Mouse (Mus musculus) frontal cortex, postnatal 10 days (tissue): ENCODE results near the gene Tbl1xr1.

Experiments
- DNase-seq, 2 experiments: peaks; one replicate each; pipeline ENCODE4 v3.0.0; 2022; ENCODE audit warnings: low spot score in 2 of 2, mixed read lengths in 1 of 2

Tbl1xr1 gene

DNA sequence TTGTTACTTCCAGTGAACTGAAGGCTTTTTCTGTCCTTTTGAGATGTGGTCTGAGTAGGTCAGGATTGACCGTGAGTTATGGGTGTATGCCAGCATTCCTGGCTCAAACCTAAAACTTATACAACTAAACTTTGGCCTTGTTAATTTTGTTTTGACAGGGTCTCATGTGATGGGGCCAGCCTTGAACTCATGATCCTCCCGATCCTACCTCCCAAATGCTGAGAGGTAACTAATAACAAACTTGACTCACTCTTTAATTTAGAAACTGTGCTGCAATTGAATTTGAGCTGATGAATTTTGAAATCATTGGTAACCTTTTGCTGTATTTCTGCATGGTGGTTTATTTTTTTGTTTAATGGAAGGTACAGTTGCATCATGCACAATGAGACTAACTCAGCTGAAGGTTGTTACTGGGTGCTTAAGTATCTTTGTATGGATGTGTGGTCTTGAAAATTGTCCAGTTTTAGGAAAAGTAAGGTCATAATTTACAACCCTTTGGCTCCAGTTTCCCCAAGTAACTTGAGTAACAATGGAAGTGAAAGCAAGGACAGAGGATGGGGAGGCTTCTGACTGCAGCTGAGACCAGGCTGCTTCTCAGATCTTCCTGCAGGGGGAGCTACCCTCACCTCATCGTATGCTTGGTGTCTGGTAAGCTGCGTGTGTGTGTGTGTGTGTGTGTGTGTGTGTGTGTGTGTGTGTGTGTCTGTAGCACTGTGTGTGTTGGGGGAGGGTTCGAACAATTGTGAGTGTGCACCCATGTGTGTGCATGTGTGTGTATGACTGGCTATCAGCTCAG lies 66.6 kb downstream of the Tbl1xr1 start:
- DNase-seq = no peak

DNA sequence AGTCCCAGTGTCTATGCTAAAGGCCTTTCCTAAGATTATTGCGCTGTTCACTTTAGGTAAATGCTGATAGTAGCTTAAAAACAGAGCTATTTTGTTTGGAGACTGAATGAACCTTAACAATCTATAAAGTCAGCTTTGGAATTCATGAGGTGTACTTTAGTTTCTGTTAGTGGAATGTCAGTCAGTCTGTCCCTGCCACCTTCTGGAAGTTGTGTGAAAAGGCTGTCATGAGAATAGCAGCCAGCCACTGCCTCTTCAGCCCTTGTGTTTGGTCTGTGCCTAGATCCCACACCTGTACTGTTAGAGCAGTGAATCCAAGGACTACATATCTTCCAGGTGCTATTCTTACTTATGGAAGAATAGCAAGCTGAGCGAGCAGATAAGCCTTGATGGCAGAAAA lies 67.8 kb downstream of the Tbl1xr1 start:
- no peak for DNase-seq

DNA sequence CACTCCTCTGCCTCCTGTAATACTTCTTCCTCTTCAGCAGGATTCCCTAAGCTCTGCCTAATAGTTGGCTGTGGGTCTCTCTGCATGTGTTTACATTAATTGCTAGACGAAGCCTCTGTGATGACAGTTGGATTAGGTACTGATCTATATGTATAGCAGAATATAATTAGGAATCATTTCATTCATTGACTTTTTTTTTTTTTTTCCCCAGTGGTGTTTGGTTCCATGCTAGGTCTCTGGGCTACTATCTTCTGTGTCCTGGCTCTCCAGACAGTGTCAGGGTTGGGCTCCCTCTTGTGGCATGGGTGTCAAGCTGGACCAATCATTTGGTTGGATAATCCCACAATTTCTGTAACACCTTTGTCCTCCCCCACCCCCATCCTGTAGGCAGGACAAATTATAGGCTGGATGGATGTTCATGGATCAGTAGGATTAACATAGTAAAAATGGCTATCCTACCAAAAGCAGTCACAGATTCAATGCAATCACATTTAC lies 71.0 kb downstream of the Tbl1xr1 start:
- no peak for DNase-seq

DNA sequence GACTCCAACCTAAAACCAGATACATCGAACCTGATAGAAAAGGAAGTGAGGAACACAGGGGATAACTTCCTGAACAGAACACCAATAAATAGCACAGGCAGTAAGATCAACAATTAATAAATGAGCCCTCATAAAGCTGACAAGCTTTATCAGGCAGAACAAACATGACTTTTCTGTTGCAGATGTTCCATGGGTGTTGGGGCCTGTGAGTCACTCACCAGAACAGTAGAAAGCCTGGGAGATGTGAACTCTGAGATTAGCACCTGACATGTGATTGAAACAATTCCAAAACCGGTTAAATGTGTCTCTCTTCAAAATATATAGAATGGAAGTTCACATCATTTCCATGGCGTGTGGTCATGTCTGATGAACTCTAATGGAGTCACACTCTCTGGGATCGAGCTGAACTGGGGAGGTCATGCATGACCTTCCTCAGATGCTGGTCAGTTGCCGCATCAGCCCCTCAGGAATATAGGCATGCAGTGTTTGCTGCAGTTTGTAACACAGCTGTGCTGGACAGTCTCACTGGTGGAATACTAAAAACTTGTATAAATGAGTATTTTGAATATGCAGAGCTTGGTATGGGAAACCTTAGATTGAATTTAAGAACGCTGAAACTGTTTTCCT lies 72.0 kb downstream of the Tbl1xr1 start:
- DNase-seq = no peak

DNA sequence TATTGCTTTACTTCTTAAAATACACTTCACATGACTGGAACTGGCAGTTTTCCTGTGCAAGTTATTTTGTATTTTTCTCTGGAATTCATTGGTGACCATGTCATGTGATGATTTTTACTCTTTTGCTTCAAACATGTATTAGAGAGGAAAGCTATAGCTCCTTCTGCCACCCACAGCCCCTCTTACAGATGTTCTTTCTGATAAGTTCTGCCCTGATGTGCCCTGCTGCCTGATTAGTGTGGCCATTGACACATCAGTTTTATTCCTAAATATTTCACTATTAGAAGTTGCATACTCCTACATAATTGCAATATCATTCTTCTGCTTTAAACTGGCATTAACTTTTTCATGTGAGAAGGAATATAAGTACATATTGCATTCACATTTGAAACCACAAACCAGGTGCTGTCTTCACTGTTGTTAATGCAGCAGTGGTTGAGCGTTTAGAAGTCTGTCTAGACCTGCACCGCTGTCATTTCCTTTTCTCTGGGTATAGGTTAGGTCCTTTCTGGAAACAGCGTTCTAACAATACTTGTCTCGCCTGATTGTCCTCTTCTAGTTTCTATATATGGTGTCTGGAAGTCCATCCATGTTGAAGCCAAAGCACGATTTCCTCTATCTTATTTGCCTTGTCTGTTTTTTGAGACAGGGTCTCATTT lies 74.5 kb downstream of the Tbl1xr1 start:
- no peak for DNase-seq

DNA sequence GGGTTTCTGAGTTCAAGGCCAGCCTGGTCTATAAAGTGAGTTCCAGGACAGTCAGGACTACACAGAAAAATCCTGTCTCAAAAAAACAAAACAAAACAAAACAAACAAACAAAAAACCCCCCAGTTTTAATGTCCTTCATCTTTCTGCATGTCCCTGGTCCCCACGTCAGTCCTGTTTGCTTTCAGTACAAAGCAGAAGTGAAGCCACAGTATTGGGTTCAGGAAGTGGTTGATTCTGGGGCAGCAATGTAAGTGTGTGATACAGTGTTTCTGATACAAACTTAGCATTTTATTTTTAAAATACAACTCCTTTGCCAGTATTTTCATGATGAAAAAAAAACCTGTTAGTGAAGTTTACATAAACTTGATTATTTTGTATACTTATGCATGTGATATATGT lies 76.3 kb downstream of the Tbl1xr1 start:
- DNase-seq = no peak

DNA sequence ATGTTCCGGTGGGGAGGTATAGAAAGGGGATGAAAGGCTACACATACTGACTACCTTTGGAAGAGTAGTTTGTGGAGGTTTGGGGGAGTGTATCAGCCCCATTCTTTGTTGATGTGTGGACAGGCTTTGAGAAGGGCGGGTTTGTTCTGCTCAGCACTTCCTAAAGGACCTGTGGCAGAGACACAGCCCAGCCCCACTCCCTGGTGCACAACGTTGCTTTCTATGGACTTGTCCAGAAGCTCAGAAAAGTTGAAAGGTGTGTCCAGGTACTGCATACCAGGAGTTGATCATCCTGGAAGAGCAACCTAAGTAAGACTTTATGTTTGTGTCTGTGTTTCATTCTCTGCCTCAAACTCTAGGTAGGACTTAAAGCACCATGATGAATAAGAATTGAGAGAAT lies 78.1 kb downstream of the Tbl1xr1 start:
- no peak for DNase-seq

DNA sequence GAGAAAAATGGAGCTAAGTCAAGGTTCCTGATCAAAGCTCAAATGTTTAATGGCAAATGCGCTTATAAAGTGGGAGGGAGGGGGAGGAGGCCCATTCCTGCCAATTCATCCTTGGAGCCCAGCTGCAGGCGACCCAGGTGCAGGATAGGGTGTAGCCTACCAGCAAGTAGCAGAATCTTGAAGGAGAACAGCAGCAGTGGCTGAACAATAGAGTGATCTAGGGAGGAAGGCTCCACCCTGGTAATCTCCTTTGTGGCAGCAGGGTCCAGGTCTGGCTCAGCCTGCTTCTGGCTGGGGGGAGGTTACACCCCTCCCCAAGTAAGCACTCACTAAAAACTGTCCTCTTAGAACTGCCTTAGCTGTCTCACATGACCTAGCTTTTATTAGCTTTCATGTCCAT lies 79.9 kb downstream of the Tbl1xr1 start:
- no peak for DNase-seq

DNA sequence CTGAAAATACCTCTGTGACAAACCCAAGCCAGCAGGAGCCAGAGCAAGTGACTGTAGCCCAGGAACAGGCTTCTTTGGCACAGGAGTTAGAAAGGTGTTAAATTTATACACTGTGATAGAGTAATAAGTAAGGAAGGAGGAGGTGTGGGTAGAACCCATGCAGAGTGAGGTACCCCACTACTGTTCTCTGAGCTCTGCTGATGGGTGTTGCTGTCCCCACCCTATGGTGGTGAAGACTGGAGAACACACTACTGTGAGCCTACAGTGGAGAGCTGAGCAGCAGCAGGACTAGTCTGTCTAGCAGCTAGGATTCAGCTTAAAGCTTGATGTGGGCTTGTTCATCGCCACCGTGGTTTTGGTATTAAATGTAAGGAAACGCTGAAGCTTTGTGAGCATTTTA lies 86.5 kb downstream of the Tbl1xr1 start:
- DNase-seq = no peak

DNA sequence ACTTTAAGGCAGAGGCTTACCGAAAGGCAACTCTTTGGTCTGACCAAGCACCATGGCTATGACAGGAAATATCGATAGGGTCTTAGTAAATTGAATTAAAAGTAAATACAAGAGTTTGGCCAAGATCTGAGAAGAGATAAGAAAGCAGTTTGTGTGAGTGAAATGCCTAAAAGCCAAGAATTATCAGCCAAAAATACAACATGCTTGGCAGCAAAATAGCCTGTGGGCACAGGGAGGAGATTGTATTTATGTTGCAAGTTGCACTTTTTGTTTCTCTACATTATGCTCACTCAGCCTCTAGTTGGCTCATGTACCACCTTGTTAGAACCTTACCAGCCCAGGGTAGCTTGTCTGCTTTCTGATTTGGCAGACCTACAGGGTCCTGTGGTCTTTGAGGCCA lies 91.4 kb downstream of the Tbl1xr1 start:
- DNase-seq = no peak

DNA sequence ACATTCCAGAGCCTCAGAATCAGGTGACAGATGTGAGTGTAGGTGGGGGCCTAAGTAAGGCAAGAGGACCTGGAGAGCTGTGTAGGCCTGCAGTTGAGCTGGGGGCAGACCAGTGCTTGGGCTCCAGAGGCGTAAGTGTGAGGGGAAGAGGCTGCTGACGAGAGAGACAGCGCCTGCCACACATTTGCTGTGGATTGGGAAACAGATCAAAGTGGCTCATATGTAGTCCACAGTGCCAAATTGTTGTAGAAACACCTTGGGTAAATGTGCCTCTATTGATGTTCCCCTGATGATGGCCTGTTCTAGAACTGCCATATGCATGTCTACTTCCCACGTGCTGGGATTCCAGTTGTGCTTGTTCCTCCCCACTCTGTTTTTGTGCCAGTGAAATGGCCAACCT lies 92.0 kb downstream of the Tbl1xr1 start:
- no peak for DNase-seq

DNA sequence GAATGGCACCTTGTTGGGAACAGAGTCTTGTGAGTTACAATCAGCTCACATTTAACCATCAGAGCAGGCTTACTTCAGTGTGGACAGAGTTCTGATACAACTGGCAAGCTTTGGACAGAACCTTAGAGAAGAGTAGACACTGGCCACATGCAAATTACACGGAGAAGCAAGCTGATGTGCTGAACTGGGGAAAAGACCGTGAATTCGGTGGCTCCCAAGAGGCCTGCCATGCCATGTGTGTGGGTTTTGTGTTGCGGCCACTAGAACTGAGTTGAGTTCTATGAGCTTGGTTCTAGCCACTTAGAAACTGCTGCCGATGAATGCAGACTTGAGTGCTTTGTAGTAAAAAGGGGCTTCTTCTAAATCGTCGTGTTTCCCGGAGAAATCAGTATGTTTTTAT lies 95.1 kb downstream of the Tbl1xr1 start:
- no peak for DNase-seq

DNA sequence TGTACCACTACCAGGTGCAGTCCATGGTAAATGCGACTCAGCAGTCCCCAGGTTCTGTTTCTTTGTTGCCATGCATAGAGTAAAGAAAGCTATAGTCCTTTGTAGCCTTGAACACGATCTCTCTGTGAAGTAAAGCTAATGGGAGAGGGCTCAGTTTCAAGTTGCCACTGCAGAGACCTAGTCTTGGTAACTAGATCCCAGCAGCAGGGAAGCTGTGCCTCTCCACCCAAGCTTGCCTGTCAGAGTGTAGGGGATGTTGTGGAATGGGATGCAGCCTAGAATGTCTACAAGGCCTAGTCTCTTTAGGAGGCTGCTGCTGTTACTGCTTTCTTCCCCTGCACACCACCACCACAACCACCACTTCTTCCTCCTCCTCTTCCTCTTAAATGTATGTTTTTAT lies 96.0 kb downstream of the Tbl1xr1 start:
- no peak for DNase-seq

DNA sequence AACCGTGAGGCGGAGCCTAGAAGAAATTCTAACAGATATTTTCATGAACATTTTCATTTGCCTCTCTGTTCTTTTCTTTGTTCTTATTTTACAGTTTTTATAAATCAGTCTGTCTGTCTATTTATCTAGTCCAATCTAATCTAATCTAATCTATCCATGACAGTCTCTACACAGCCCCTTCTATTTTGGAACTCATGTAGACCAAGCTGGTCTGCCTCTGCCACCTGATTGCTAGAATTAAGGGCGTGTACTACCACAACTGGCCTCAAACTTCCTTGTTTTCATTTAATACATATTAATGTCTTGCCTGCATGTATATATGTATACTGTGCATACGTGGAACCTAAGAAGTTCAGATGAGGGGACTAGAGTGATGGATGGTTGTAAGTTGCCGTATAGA lies 96.7 kb downstream of the Tbl1xr1 start:
- no peak for DNase-seq

DNA sequence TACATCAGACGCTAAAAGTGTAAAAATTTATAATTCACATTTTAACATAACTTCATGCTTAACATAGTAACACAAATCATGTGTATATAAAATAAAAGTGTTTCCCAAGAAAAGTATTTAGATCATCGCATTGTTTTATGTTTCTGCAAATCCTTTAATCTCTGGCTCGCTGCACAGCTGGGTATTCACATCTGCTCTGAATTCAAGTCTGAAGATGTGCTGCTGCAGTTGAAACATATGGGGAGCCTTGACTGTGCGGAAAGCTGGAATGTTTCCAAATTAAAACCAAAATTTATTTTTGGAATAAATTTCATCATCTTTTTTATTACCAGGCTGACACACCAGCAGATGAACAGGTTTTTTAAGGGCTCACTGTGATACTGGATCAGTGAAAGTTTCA lies 97.8 kb downstream of the Tbl1xr1 start:
- no peak for DNase-seq

DNA sequence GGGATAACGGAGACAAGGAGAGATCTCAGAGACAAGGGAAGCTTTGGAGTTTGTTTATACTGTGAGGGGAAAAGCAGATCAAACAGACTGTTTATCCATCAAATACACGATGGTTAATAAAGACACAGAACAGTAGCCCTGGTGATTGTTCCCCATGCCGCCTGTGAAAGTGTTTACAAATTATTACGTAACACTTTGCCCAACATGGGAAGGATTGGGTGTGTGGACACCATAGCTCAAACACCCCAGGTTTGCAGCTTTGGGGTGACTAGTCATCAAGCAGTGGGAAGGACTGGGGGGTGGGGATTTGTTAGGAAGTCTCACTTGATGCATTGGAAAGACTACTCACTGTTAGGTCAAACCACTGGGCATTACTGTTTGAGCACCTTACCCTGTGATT lies 103.6 kb downstream of the Tbl1xr1 start:
- no peak for DNase-seq

DNA sequence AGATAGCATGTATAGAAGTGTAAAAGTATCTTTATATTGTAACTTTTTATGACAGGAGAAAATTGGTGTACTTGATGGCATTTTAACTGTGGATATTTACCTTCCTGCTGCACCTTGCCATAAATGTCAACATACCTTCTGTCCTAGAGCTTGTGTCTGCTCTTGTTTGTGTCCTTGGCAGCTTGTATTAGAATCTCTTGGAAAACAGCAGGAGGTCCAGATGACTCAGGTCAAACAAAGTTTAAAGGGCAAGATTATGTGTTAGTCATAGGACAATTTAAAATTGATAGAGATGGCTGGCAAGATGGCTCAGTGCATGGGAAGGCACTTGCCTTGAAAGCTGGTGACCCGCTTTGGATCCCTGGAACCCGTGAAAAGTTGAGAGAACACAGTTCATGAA lies 104.6 kb downstream of the Tbl1xr1 start:
- no peak for DNase-seq

DNA sequence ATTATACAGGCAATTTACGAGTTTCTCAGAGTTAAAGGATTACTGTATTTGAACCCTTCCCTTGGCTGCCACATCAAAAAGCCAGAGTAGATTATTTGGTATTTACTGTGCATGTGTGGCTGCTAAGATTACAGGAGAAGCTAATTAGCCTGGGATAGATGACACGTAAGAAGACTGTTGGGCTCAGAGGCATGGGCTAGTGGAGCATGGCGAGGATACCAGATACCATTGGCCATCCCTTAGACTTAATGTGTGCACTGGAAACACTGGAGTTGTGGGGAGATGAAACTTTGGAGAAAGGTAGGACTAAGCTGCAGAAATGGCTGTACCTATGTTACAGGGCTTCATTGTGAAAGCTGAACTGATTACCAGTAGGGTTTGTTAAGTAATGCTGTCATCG lies 108.8 kb downstream of the Tbl1xr1 start:
- DNase-seq = no peak

DNA sequence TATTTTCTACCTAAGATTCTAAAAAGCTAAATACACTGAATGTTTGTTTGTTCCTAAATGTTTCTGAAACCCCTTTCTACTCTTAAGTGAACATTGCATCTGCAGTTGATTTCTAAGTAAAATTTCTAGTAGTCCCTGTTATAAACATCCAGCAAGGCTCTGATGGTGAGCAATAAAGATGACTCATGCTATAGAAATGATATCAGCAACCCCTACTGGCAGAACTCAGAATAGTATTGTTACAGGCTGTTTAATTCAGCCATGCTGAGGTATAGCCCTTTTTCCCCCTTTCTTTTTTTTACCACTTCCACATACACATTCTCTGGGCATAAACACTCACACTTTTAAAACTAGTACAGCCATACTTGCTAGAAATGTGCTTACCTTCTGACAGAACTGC lies 114.0 kb downstream of the Tbl1xr1 start:
- no peak for DNase-seq

DNA sequence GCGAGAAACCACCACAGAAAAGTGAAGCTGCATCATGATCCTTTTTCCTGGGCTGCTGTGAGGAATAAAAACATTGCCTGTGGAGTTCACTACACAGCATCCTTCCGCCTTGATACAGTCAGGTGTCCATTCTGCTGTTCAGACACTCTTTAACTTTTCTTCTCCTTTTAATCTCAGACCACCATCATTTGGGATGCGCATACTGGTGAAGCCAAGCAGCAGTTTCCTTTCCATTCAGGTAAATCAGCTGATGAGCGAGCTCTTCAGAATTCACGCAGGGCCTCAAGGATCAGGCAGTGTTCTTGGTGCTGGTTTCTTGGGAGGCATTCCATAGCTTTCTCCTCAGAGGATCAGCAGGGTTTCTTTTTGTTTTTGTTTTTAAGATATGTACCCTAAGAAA lies 116.5 kb downstream of the Tbl1xr1 start:
- DNase-seq = no peak

DNA sequence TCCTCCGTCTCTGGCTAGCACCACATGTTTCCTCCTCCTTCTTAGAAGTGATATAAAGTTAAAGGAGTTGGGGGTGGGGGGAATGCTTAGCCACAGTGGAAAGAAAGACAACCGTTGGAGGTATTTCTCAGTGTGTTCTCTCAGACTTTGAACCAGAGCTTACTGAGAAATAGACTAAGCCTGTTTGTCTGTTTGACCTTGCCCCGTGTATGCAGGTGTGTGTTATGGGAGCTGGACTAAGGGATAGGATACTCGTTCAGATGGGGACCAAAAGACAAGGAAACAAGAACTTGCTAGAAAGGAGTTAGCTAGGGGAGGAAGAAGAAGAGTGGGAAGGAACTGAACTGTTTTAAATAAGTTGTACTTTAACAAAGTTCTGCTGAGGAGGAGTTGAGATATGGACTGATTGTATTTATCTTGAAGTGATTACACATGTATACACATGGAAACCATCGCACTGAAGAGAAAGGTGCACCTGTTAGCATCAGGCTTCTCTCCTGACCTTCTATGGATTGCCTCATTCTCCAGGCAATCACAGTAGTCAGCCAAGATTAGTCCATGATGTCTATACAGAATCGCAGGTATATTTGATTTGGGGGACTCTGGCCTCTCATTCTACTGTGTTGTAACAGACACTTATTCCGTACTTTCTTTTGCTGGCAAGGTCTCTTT lies 117.9 kb downstream of the Tbl1xr1 start:
- DNase-seq = no peak

DNA sequence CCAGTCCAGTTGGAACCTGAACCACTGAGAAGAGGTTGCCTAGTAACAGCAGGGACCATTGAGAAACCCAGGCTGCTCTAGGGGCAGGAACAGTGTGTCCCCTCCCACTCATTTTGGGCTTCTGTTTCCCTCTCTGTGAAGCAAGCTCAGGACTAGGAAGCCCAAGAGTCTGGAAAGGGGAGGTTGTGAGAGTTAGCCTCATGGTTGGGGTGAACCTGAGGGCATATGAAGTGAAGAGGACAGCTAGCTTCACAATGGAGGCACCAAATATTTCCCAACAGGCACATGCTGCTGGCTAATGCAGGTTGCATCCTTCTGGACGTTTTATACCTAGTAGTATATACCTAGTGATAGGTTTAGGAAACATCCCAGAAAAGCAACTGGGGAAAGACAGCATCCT lies 122.3 kb downstream of the Tbl1xr1 start:
- DNase-seq = no peak
